Mouse (Mus musculus) spleen, postnatal 36 days (tissue): Measurements from ENCODE around the gene Cit.
A peak's percentile ranks its signal among the peaks of the same experiment; 100 is the strongest.

Experiments used
- DNase-seq, 2 experiments: peaks; one replicate each; pipeline ENCODE4 v3.0.0; 2022; ENCODE audit warnings: low spot score in 2 of 2, mixed read lengths in 1 of 2

The Cit gene

GRCm38 (mm10) chr5:115851029-115851365, 5.9 kb downstream of the Cit start:
- DNase-seq = no peak

GRCm38 (mm10) chr5:115852431-115852830, 7.4 kb downstream of the Cit start:
- no peak for DNase-seq

DNA sequence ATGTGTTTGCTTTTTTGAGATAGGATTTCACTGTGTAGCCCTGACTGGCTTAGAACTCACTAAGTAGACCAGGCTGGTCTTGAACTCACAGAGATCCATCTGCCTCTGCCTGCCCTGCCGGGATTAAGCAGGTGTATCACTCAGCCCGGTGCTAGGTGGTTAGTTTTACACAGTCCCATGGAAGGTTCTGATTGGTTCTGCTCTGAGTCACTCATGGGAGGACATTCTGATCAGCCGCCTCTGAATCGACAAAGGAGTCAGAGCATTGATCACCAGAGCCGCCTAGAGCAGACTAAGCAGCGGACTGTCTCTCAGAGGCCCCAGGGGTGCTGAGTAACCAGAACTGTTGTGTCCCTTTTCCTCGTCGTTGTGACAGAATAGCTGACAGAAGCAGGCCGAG, 8.6 kb downstream of the Cit start:
- no peak for DNase-seq

GRCm38 (mm10) chr5:115854370-115854769, 9.3 kb downstream of the Cit start:
- DNase-seq = peak in 1 of 2 experiments; percentile 11

DNA sequence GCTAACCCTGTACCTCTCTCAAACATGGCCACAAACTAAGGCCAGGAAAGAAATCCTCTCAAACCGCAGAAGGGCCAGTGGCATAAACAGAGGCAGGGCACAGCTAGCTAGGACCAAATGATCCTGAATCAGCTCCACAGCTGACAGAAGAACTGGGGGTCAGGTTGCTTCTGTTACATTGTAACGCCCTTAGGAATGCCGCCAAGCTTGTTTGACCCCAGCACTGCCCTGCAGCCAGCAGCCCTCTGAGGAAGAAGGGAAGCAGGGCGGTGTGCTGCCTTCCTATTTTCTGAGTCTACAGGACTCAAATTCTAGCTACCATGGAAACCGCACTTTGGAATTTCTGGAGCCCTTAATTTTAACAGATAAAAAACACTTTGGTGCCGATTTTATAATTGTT, 13.6 kb downstream of the Cit start:
- no peak for DNase-seq

DNA sequence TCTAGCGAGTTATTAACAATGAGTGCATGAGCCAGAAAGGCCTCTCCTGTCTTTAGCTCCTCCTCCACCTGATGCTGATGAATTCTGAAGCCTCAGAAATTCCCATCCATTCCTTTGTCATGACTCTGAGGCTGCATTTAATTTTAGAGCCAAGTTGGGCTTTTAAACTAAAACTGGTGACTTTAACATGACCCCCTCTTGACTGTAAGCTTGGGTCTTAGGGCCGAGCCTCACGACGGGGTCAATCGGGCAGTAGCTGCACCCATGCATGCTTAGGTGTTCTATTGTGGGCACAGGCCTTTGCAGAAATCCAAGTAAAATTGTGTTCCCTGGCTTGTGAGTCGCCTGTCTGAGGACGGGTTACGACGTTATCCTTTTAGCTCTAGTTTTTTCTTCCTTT, 14.4 kb downstream of the Cit start:
- DNase-seq = no peak

- no peak for DNase-seq
These were observed 16.9 kb downstream of the Cit start for GRCm38 (mm10) chr5:115861991-115862390.

DNA sequence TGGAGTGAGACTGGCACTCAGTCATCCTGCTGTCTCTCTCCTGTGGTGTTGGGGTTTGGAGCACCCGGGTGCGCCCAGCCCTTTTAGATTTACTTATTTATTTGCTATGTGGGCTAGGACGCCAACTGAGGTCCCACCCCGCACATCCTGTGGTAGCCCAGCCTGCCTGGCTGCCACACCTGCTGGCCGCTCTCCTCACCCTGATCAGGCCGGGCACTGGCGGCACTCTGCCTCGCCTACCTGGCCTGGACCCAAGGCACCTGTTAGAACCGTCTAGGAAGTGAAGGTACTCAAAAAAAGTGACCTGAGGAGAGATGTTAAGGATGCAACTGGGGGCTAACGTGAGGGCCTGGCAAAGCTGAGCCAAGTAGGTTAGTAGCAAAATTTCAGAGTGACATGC, 17.4 kb downstream of the Cit start:
- DNase-seq = no peak

GRCm38 (mm10) chr5:115866296-115866695, 21.2 kb downstream of the Cit start:
- no peak for DNase-seq

DNA sequence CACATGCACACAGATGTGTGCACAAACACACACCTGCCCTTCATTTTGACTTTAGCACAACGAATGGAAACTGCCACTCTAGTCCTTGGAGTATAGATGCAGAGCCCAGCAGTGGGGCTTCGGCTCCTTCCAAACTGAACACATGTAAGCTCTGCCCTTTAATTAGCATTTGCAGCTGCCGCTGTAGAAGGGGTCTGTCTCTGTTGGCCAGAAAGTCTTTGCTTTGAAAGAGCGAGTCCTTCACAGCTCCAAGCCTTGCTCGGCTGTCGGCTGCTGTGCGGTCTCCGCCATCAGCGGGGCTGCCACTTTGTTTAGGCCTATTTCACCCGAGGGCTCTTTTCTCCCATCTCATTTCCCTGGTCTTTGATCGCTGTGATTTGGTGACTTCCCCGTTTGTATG, 23.5 kb downstream of the Cit start:
- DNase-seq = no peak

GRCm38 (mm10) chr5:115869198-115869597, 24.1 kb downstream of the Cit start:
- no peak for DNase-seq

DNA sequence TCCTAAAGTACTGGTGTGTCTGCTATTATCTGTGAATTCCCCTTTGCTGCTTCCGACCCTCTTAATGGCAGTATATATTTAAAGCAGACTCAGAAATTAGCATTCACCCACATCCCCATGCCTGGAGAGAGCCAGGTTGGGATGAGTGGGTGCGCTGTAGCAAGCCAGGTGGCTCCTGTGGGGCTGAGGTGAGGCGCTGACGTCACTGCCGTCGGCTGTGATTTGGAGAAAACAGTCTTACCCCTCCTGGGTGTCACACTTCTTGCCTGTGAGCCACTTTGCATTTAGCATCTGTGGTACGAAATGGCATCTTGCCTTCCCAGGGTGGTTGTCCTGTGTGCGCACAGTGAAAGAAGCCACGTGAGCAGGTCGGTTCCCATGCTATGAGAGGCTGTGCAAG, 26.1 kb downstream of the Cit start:
- DNase-seq = no peak

- no peak for DNase-seq
These were observed 27.0 kb downstream of the Cit start for GRCm38 (mm10) chr5:115872106-115872505.

GRCm38 (mm10) chr5:115872956-115873355, 27.9 kb downstream of the Cit start:
- no peak for DNase-seq

GRCm38 (mm10) chr5:115877425-115877824, 32.3 kb downstream of the Cit start:
- DNase-seq = no peak

DNA sequence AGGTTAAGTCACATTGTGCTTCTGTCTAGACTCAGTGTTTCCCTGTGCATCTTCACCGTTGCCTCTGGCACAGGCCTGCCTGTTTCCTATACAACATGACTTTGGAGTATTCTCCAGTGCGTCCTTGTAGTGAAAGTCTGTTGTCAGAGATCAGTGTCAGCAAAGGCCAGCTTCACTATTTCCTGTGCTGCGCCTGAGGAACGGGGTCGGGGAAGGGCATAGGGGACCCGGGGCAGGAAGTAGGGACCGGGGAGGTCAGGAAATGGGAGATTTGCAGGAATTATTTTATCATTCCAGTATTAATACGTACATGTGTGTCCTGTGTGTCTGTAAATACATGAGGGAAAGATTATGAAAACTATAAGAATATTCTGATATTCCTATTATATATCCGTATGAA, 37.1 kb downstream of the Cit start:
- DNase-seq = no peak

DNA sequence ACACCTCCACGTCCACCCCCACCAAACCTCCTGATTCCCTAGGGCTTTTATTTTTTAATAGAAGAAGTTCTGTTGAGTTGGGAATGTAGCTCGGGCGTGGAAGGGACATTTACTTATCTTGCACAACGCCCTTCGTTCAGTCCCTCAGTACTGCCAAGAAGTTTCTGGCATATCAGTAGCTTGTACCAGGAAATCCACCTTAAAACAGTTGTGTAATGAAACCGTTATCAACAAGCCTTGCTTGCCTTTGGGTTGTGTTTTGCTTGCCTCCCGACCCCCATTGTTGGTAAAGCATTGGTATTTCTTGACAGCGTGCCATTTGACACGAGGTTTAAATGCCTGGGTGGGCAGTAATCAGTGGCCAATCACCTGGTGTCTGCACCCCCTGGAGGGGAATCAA, 39.4 kb downstream of the Cit start:
- no peak for DNase-seq

DNA sequence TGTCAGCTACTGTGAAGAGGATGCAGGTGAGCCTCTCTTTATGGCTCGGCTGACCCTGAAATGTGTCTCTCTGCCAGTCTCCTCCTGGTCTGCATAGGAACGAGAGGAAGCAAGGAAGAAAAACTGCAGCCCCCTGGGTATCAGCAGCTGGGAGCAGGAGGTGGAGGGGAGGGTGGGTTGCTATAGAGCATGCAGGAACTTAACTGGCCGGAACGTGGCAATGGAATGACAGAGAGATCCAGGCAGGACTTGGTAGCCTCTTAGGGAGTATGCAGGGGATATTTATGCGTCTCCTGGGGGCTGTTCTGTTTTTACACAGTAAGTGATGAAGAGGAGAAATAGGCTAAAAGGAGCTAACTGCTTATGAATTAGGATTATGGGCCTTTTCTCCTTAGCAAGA, 48.7 kb downstream of the Cit start:
- no peak for DNase-seq

DNA sequence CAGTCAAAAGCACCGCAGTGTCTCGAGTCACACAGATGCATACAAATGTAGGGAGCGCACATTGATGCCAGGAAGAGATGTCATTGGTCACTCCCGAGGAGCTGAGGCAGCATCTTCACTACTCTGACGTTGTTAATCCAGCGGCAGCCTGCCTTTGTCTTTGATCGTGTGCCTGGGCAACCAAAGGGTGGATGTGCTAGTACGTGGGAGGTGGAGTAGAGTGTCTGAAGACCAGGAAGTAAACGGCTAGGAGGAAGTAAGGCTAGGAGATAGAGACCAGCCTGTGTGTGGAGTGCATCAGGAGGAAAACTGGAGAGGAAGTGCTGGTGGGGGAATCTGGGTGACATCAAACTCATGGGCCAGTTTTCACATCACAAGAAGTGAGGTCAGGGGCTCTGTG, 52.0 kb downstream of the Cit start:
- no peak for DNase-seq

- DNase-seq = no peak
These were observed 62.2 kb downstream of the Cit start for GRCm38 (mm10) chr5:115907037-115908009.

DNA sequence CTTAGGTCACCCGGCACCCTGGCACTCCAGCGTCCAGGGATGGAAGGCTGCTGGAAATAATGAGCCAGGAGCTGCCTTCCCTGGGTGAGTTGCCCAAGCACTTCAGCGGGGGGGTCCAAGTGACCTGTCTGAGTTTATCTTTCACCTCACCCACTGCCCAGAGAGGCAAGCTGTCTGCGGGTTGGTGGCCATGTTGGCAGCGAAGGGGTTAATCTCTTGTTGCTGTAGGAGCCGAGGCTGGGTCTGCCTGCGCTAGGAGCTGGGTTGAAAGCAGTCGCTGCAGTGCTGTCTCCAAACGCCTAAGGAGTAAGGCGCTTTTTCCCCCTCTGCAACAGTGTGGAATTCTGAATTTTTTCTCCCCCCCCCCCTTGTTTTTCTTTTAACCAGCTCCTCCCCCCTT, 63.2 kb downstream of the Cit start:
- no peak for DNase-seq

- no peak for DNase-seq
These were observed 63.6 kb downstream of the Cit start for GRCm38 (mm10) chr5:115908699-115909098.

- DNase-seq = no peak
These were observed 64.0 kb downstream of the Cit start for GRCm38 (mm10) chr5:115909106-115909505.

DNA sequence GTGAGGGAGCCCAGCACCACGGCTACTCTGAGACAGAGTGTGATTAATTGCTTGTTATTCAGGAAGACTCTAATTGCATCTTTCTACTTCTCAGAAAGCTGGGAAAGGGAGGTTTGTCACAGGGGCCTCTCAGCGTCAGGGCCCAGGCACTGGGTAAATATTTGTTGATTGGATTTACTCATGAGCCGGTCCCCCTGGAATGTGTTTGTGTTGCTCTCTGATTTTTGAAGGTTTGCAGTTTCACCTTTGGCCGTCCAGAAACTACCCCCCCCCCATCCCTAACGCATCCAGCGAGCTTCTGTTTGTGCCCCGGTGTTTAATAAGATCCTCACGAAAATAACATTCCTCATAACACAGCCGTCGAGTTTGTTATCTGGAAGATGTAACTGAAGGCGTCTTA, 65.4 kb downstream of the Cit start:
- no peak for DNase-seq
